Mouse (Mus musculus): ENCODE data around the gene Ap2a1.

- TF ChIP-seq POLR2A (IDR thresholded peaks at IDR 0.05; ENCODE audit: insufficient read depth, low read depth, low read length) (no peak), EP300 (IDR thresholded peaks at IDR 0.05; ENCODE audit: insufficient read depth, low read depth, low read length) (no peak), CTCF (IDR thresholded peaks at IDR 0.05) (no peak)
Measured at GRCm38 (mm10) chr7:44956266-44956665, 27.0 kb upstream of the Ap2a1 start.
